Mouse (Mus musculus): ENCODE results near the gene Ttc19.
"Not testable (repeated sequence)": the region's sequence is repeated elsewhere in the genome, so short reads cannot be mapped to it uniquely, and the experiment has no call there.

Gene Ttc19

DNA sequence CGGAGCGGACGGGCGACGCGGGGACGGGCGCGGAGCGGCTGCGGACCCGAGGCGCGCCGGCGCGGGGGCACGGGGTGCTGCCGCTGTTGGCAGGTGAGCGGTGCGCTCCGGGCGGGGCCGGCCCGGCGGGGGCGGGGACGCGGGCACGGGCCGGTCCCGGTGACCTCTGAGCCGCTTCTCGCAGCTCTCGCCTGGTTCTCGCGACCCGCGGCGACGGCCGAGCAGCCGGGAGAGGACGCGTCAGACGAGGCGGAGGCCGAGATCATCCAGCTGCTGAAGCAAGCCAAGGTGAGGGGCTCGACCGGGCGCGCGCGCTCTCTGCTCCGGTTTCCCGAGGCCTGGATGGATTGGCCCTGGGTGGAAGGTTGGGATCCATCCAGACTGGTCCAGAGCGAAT is 326 bp downstream of the Ttc19 start:
- DNase-seq (ENCODE audit: extremely low spot score, low read depth, low spot score) = no peak

DNA sequence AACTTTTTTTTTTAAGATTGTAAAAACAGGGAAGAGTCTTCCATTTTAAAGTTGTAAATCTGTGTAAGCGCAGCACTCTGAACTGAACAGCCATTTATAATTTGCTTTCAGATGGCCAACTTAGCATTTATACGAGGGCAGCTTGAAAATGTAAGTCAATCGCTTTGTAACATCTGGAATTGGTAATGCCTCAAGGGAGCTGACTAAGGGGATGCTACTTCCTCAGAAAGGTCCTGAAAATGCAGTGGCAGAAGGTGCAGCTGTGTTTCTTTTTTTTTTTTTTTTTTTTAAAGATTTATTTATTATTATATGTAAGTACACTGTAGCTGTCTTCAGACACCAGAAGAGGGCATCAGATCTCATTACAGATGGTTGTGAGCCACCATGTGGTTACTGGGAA is 2.7 kb downstream of the Ttc19 start:
- DNase-seq (ENCODE audit: extremely low spot score, low read depth, low spot score) = not testable (repeated sequence)

DNA sequence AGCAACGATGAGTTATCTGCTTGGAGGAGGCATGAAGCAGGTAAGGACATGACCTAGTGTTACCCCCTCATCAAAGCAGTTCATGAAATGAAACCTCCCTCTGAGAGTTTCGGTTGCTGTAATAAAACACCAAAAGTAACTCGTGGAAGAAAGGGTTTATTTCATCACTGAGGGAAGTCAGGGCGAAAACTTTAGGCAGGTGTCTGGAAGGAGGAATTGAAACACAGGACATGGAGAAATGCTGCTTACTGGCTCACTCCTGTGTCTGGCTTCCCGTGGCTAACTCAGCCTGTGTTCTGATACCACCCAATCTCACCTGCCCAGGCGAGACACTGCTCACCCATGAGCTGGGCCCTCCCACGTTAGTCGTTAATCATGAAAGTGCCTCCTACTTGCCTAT is 3.7 kb downstream of the Ttc19 start:
- DNase-seq (ENCODE audit: extremely low spot score, low read depth, low spot score) = no peak

DNA sequence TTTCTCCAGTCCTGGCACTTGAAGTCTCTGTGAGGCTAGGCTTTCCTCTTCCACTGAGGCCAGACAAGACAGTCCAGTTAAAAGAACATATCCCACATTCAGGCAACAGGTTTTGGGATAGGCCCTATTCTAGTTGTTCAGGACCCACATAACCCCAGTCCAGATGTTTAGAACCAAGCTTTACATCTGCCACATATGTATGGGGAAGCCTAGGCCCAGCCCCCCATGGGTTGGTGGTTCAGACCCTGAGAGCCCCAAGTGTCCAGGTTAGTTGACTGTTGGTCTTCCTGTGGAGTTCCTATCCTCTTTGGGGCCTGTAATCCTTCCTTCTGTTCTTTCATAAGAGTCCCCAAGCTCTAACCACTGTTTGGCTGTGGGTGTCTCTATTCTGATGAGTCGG is 6.4 kb downstream of the Ttc19 start:
- no peak for DNase-seq (ENCODE audit: extremely low spot score, low read depth, low spot score)

DNA sequence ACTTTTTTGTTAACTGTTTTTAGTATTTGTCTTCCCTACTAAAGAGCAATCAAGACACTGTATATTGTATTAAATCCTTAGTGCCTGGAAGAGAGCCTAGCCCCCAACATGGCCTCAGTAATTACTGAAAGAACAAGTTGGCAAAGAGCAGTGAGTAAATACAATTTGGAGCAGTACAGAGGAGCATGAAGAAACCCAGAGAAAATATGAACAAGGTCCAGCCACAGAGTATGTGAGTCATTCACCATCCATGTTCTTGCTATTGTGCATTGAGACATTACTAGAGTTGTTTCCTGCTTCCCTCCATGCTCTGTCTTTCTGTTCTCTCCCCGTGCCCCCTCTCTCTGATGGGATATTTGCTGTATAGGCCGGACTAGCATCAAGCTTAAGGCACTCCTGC is 12.8 kb downstream of the Ttc19 start:
- DNase-seq (ENCODE audit: extremely low spot score, low read depth, low spot score) = no peak

DNA sequence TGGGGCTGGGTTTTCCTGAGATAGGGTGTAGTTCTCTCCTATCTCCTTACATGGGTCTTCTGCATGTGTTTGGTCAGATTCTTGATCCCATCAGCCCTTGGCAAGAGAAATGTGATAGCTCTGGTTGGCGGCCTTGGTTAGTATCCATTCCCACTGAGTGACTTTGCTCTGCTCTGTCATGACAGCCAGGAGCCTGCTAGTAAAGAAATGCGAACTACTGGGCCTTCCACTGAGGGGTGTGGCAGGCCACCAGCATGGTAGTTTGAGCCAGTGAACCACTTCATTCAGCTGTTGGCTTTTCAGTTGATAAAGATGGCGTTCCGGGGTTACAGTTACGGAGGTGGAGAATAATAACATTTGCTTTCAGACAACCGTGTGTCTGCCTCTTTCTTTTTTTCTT is 17.6 kb downstream of the Ttc19 start:
- no peak for DNase-seq (ENCODE audit: extremely low spot score, low read depth, low spot score)

DNA sequence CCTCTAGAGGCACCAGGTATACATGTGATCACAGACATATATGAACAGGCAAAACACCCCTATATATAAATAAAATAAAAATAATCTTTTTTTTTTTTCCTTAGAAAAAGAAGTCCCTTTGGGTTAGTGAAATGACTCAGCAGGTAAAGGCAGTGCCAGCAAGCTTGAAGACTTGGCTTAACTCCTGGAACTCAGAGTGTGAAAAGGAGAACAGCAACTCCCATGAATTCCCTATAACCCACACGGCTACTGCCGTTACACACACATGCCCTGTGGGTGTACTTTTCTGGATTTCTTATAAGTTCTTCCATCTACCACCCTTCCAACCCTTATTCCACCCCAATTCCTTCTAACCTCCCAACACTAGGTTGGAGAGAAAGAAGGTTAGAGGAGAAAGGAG is 24.6 kb downstream of the Ttc19 start:
- no peak for DNase-seq (ENCODE audit: extremely low spot score, low read depth, low spot score)

DNA sequence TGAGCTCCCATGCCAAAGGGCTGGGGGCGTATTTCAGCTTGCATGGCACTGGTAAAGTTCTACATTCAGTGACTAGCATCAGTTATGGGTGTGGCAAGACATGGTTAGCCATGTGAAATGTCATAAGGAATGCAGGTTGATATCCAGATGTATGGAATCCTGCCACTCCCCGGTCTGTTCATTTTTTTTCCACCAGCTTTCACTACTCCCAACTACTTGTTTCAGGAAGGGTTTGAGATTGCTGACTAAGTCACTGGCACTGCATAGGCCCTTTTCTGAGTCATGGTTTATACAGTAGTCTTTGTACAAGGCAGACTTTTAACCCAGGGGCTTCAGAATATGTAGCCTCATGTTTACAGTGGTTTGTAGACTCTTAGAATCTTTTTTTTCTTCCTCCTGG is 28.0 kb downstream of the Ttc19 start:
- no peak for DNase-seq (ENCODE audit: extremely low spot score, low read depth, low spot score)

DNA sequence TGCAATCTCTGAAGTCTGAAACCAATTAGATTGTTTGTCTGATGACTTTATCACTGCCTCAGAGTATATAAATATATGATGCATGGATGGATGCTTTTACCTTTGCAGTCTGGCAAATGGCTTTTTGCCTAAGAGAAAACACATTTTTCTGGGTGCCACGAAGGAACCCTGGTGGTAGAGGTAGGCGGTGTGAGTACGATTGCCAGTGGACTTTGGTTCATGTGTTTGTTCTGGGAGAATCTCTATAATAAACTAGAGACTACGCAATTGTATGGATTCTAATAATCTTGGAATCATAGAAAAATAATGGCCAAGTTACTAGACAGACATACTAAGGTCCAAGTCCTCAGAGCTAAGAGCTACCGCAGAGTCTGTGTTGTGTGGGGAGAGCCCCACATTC is 33.7 kb downstream of the Ttc19 start:
- DNase-seq (ENCODE audit: extremely low spot score, low read depth, low spot score) = no peak

DNA sequence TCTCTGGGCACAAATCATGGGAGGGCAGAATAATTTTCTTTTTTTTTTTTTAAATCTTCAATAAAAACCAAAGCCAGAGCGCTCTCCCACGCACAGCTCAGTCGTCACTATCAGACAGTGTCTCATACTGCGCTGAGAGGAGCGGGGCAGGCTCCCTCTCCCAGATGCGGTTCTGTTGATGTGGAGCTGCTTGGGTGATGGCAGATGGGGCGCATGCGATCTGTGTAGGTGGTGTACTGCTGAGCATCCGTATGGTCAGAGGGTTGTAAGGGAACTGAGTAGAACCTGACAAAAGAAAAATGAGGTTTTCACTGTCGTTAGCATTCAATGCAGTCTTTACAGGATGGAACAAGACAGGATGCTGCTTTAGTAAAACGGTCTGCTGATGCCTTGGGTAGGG is 36.5 kb downstream of the Ttc19 start:
- DNase-seq (ENCODE audit: extremely low spot score, low read depth, low spot score) = no peak

DNA sequence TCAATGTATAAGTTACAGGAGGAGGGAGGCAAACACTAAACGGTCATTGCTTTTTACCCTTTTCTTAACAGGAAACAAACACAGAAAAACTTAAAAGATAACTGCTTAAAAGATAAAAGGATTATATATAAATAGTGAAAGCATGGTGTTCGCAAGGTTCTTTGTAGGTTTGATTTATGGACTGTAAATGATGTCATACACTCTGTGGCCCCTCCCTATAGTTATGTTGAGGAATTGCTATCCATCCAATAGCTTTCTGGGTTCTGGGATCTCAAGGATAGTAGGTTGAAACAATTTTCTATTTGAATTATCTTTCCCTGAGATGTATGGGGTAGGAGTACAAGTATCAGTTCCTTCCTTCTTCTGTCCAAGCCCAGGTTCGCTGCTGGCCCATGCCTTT is 38.8 kb downstream of the Ttc19 start:
- DNase-seq (ENCODE audit: extremely low spot score, low read depth, low spot score) = no peak

DNA sequence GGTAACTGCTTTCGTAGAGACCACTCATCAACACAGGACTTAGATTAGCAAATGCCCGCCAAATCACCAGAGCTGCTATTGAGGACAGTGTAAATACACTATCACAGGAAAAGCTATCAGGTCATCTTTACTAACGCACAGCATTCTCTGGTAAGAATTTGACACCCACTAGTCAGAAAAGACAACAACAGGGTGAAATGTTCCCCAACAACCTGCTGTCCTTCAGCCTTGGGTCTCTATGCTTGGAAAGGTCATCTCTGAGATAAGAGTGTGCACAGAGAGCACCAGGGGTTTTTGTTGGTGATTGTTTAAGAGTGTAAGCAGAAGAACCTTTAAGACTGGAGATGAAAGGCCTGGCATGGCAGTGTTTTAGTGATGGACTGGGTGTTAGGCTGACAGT is 42.4 kb downstream of the Ttc19 start:
- no peak for DNase-seq (ENCODE audit: extremely low spot score, low read depth, low spot score)

DNA sequence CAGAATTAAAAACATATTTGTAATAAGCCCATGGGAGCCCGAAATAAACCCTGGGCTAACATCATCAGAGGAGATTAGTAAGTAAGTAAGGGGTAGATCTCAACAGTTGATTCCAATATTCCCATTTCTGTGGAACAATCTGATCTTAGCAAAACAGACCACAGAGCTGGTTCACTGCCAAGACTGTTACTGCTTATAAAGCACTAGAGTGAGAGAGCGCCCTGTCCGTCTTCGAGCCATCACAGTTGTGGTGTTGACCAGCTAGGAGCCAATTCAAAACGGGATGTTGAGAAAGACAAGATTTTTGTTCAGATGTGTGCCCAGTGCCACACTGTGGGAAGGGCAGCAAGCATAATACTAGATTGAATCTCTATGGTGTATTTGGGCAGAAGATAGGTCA is 49.9 kb downstream of the Ttc19 start:
- no peak for DNase-seq (ENCODE audit: extremely low spot score, low read depth, low spot score)

DNA sequence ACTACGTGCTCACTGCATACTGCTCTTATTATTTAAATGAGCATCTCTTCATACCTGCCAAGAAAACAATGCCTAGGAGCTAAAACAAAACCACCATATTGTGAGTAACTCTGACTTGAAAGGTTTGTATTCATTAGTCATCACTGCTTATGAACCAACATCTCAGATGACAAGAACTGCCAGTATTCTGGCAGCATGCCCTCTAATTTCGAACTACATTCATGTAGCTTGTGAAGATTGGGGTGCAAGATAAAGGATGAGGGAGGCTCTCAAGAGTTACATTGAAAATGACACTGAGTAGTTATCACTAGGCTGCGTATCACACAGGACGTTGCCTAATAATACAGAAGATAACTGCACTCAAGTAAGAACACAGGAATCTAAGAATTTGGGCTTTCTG is 51.0 kb downstream of the Ttc19 start:
- no peak for DNase-seq (ENCODE audit: extremely low spot score, low read depth, low spot score)

DNA sequence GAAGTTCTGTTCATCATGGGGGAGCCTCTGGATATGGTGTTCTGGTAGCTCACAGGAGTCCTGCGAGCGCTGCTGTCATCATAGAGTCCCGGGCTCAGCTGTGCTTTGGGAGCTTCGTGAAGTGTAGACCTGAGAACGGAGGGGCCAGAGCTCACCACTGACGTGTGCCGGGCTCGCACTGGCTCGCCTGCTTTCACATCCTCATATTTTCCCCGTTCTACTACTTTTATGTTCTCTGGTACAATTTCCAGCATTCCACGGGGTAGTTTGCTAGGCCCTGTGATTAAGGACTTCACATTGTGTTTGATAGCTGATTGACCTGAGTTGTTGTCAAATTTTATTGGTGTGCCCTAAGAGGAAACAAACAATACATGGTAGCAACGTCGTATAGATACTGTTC is 61.7 kb downstream of the Ttc19 start:
- DNase-seq (ENCODE audit: extremely low spot score, low read depth, low spot score) = no peak

DNA sequence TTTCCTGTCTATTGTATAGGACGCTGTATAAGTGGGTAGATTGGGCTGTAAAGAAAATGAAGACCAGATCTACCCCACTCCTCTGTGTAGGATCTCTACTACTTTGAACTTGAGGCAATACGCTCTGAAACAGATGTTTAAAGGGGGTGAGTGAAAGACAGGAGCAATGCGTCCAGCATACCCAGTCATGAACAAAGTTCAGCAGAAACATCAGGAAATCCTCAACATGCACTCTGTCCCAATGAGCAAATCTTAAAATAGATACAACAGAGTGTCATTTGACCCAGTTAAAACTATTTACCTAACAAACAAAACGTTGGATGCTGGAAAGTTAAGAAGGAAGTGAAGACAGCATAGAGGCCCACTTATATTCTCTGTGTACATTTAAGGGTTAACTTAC is 70.7 kb downstream of the Ttc19 start:
- no peak for DNase-seq (ENCODE audit: extremely low spot score, low read depth, low spot score)

DNA sequence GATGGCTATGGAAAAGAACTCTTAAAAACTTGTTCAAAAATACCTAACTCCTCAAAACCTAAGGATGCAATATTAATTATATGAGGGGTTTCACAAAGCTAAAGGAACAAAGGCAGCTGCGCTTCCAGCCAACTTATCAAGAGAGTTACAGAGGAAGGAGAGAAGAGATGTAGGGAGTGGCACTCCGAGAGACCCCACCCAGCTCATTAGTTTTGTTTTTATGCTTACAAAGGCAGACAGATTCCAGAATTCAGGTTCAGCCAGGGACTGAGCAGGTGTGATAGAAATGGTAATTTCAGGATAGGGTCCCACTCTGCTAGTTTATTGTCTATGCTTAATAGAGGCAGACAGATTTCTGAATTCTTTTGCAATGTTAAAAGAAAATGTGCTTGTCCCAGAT is 73.9 kb downstream of the Ttc19 start:
- no peak for DNase-seq (ENCODE audit: extremely low spot score, low read depth, low spot score)

DNA sequence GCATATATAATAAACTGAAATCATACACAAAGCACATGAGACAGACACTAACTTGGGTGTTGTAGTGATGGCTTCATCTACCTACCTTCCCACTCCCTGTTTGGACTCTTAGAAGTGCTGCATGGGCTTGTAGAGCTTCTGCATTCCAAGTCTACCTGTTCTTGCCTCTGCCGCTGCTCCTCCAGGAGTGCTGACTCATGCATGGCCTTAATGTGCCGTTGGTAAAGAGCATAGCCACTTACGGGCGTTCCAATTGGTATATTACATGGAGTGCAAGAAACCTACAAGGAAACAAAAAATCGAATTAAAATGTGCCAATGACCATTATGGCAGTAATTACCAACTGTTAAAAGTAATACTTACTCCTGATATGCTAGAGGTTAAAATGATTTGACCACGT is 85.6 kb downstream of the Ttc19 start:
- no peak for DNase-seq (ENCODE audit: extremely low spot score, low read depth, low spot score)

DNA sequence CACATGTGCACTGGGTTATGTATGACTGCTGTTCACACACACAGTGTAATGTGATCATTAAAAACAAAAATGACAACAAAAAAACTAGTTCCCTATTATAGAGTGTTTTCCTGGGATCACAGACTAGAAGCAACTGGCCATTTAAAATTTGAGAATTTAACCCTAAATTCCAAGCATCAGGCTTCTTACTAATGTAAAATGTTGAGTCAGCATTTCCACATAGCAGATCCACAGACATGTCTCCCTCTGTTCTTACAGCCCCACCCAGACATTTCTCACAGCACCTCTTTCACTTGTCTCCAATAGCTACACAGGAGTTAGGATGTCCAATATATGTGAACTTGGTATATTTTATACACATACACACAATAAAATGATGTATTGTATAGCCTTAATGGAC is 88.7 kb downstream of the Ttc19 start:
- no peak for DNase-seq (ENCODE audit: extremely low spot score, low read depth, low spot score)

DNA sequence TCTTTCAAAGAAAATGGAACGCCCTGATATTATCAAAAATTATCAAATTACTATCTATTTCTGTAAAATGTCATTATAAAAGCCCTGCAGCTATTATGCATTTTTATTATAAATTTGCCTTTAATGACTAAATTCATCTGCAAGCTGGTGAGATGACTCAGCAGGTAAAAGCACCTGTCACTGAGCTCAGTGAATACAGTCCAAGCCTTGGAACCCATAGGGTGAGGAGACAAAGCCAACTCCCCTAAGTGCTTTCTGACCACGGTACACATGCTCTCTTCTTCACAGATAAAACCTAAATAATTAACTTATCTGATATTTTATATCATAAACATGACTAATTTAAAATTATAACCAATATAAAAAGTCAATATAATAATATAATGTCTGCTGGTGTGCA is 90.5 kb downstream of the Ttc19 start:
- DNase-seq (ENCODE audit: extremely low spot score, low read depth, low spot score) = no peak

DNA sequence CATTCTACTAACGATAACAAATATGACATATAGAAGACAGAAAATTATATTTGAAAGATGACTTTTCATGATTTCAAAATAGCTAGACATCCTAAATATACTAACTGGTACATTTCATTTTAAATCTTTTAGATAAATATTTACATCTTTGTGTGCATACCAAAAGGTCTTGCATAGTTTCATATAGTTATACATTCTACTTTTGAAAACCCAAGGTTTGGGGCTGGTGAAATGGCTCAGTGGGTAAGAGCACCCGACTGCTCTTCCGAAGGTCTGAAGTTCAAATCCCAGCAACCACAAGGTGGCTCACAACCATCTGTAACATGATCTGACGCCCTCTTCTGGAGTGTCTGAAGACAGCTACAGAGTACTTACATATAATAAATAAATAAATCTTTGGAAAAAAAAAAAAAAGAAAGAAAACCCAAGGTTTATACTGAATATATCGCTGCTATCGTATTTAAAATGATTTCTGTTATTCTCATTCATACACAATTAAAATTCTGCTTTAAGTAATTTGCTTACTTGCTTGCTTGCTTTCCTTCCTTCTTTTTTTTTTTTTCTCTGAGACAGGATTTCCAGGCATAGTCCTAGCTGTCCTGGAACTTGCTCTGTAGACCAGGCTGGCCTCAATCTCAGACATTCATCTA is 96.1 kb downstream of the Ttc19 start:
- not testable (repeated sequence) for DNase-seq (ENCODE audit: extremely low spot score, low read depth, low spot score)
